Mouse (Mus musculus): ENCODE data around the gene Inca1. TPM values are rescaled to one million over a fixed set of nuclear protein-coding genes. Genes with fewer than 3 reads are reported as not detected.

Gene Inca1
- polyA plus RNA-seq, 1 experiment, result 19.6 TPM

- H3K36me3 ChIP-seq (ENCODE audit: control insufficient read depth, insufficient read depth, low read length), result no peaks in the 10 kb centered on the region
- H3K27ac ChIP-seq (ENCODE audit: control insufficient read depth, insufficient read depth, low read depth, low read length), result no peak overlapping the region
- no peak overlapping the region for H3K4me3 ChIP-seq (ENCODE audit: control insufficient read depth, low read depth, low read length)
- H3K4me1 ChIP-seq (ENCODE audit: control insufficient read depth, insufficient read depth, low read length), result no peaks in the 10 kb centered on the region
- no peak for TF ChIP-seq CTCF (IDR thresholded peaks at IDR 0.05; ENCODE audit: control insufficient read depth, insufficient read depth, insufficient replicate concordance, low read depth, low read length)
- TF ChIP-seq POLR2A (IDR thresholded peaks at IDR 0.05; ENCODE audit: control insufficient read depth, low read depth, low read length), result no peak
- H3K27me3 ChIP-seq (ENCODE audit: control insufficient read depth, insufficient read depth, low read length), result no peaks in the 10 kb centered on the region
Observed at GRCm38 (mm10) chr11:70737749-70738148, 37.8 kb upstream of the Inca1 start.

- H3K36me3 ChIP-seq (ENCODE audit: control insufficient read depth, insufficient read depth, low read length), result no peaks in the 10 kb centered on the region
- no peaks in the 10 kb centered on the region; the same call in none of the 2 replicates for H3K4me1 ChIP-seq (ENCODE audit: control insufficient read depth, insufficient read depth, low read length)
- TF ChIP-seq POLR2A (IDR thresholded peaks at IDR 0.05; ENCODE audit: control insufficient read depth, low read depth, low read length) (no peak), CTCF (IDR thresholded peaks at IDR 0.05; ENCODE audit: control insufficient read depth, insufficient read depth, insufficient replicate concordance, low read depth, low read length) (no peak)
- H3K27ac ChIP-seq (ENCODE audit: control insufficient read depth, insufficient read depth, low read depth, low read length), result no peak overlapping the region
- no peaks in the 10 kb centered on the region for H3K27me3 ChIP-seq (ENCODE audit: control insufficient read depth, insufficient read depth, low read length)
- no peak overlapping the region for H3K4me3 ChIP-seq (ENCODE audit: control insufficient read depth, low read depth, low read length)
Observed at GRCm38 (mm10) chr11:70733256-70733655, 33.3 kb upstream of the Inca1 start.

GRCm38 (mm10) chr11:70731178-70731577 lies 31.2 kb upstream of the Inca1 start:
- TF ChIP-seq POLR2A (IDR thresholded peaks at IDR 0.05; ENCODE audit: control insufficient read depth, low read depth, low read length) (no peak), CTCF (IDR thresholded peaks at IDR 0.05; ENCODE audit: control insufficient read depth, insufficient read depth, insufficient replicate concordance, low read depth, low read length) (no peak)
- no peaks in the 10 kb centered on the region for H3K36me3 ChIP-seq (ENCODE audit: control insufficient read depth, insufficient read depth, low read length)
- H3K4me1 ChIP-seq (ENCODE audit: control insufficient read depth, insufficient read depth, low read length), result no peaks in the 10 kb centered on the region; the same call in none of the 2 replicates
- no peaks in the 10 kb centered on the region for H3K27me3 ChIP-seq (ENCODE audit: control insufficient read depth, insufficient read depth, low read length)
- peak overlapping the region; percentile 6; the same call in 1 of the 2 replicates for H3K27ac ChIP-seq (ENCODE audit: control insufficient read depth, insufficient read depth, low read depth, low read length)
- H3K4me3 ChIP-seq (ENCODE audit: control insufficient read depth, low read depth, low read length), result no peak overlapping the region

- TF ChIP-seq CTCF (IDR thresholded peaks at IDR 0.05; ENCODE audit: control insufficient read depth, insufficient read depth, insufficient replicate concordance, low read depth, low read length), result no peak
- no peak for TF ChIP-seq POLR2A (IDR thresholded peaks at IDR 0.05; ENCODE audit: control insufficient read depth, low read depth, low read length)
- H3K4me3 ChIP-seq (ENCODE audit: control insufficient read depth, low read depth, low read length), result no peak overlapping the region
- no peaks in the 10 kb centered on the region; the same call in none of the 2 replicates for H3K4me1 ChIP-seq (ENCODE audit: control insufficient read depth, insufficient read depth, low read length)
- H3K27me3 ChIP-seq (ENCODE audit: control insufficient read depth, insufficient read depth, low read length), result no peaks in the 10 kb centered on the region
- H3K27ac ChIP-seq (ENCODE audit: control insufficient read depth, insufficient read depth, low read depth, low read length), result 0 out of 2 replicates have a peak overlapping the region, but pooled peaks have one; percentile 6
- no peaks in the 10 kb centered on the region for H3K36me3 ChIP-seq (ENCODE audit: control insufficient read depth, insufficient read depth, low read length)
Observed at GRCm38 (mm10) chr11:70730427-70731038, 30.6 kb upstream of the Inca1 start.

GRCm38 (mm10) chr11:70727385-70727784 lies 27.4 kb upstream of the Inca1 start:
- Histone ChIP-seq H3K4me1 (ENCODE audit: control insufficient read depth, insufficient read depth, low read length) (no peaks in the 10 kb centered on the region; the same call in none of the 2 replicates), H3K27ac (ENCODE audit: control insufficient read depth, insufficient read depth, low read depth, low read length) (no peak overlapping the region), H3K4me3 (ENCODE audit: control insufficient read depth, low read depth, low read length) (no peak overlapping the region), H3K27me3 (ENCODE audit: control insufficient read depth, insufficient read depth, low read length) (no peaks in the 10 kb centered on the region), H3K36me3 (ENCODE audit: control insufficient read depth, insufficient read depth, low read length) (no peaks in the 10 kb centered on the region)
- TF ChIP-seq CTCF (IDR thresholded peaks at IDR 0.05; ENCODE audit: control insufficient read depth, insufficient read depth, insufficient replicate concordance, low read depth, low read length), result no peak
- TF ChIP-seq POLR2A (IDR thresholded peaks at IDR 0.05; ENCODE audit: control insufficient read depth, low read depth, low read length), result no peak

GRCm38 (mm10) chr11:70726585-70726984 lies 26.6 kb upstream of the Inca1 start:
- no peak for TF ChIP-seq POLR2A (IDR thresholded peaks at IDR 0.05; ENCODE audit: control insufficient read depth, low read depth, low read length)
- no peak for TF ChIP-seq CTCF (IDR thresholded peaks at IDR 0.05; ENCODE audit: control insufficient read depth, insufficient read depth, insufficient replicate concordance, low read depth, low read length)

GRCm38 (mm10) chr11:70724706-70725105 lies 24.8 kb upstream of the Inca1 start:
- Histone ChIP-seq H3K27me3 (ENCODE audit: control insufficient read depth, insufficient read depth, low read length) (no peaks in the 10 kb centered on the region), H3K27ac (ENCODE audit: control insufficient read depth, insufficient read depth, low read depth, low read length) (no peak overlapping the region), H3K36me3 (ENCODE audit: control insufficient read depth, insufficient read depth, low read length) (no peaks in the 10 kb centered on the region), H3K4me1 (ENCODE audit: control insufficient read depth, insufficient read depth, low read length) (no peaks in the 10 kb centered on the region; the same call in 1 of the 2 replicates), H3K4me3 (ENCODE audit: control insufficient read depth, low read depth, low read length) (no peak overlapping the region)
- TF ChIP-seq POLR2A (IDR thresholded peaks at IDR 0.05; ENCODE audit: control insufficient read depth, low read depth, low read length) (no peak), CTCF (IDR thresholded peaks at IDR 0.05; ENCODE audit: control insufficient read depth, insufficient read depth, insufficient replicate concordance, low read depth, low read length) (no peak)

More at GRCm38 (mm10) chr11:70726585-70726984, 26.6 kb upstream of the Inca1 start:
- Histone ChIP-seq H3K4me3 (ENCODE audit: control insufficient read depth, low read depth, low read length) (no peak overlapping the region), H3K27ac (ENCODE audit: control insufficient read depth, insufficient read depth, low read depth, low read length) (no peak overlapping the region), H3K36me3 (ENCODE audit: control insufficient read depth, insufficient read depth, low read length) (no peaks in the 10 kb centered on the region), H3K27me3 (ENCODE audit: control insufficient read depth, insufficient read depth, low read length) (no peaks in the 10 kb centered on the region), H3K4me1 (ENCODE audit: control insufficient read depth, insufficient read depth, low read length) (no peaks in the 10 kb centered on the region; the same call in none of the 2 replicates)

Measured in testis, adult 2 months (tissue).